Comparison of ENCODE assay signal across 9 mouse cellular contexts in genomic region chr1:35973386-35973785, GRCm38 (mm10).
DNase-seq lines count a peak whose midpoint lies in the region; ATAC-seq and TF ChIP-seq lines count a peak whose summit lies in the region.
"Had no signal": no experiment of that assay in that cellular context is flagged by ENCODE, and none has a peak within 500 bp of the region (broad histone marks: within the 10 kb centered on the region; RNA-seq: fewer than 3 reads in every experiment).

No protein-coding gene starts in this region.

- TF ChIP-seq POLR2A in spleen, adult 2 months (IDR thresholded peaks at IDR 0.05; ENCODE audit: low read depth, low read length): no peak
- TF ChIP-seq POLR2A in kidney, adult 2 months (IDR thresholded peaks at IDR 0.05; ENCODE audit: low read depth, low read length): no peak
- TF ChIP-seq POLR2A in small intestine, adult 2 months (IDR thresholded peaks at IDR 0.05; ENCODE audit: low read depth, low read length): no peak

- no peaks in the 10 kb centered on the region for H3K4me1 ChIP-seq in forebrain, embryonic 14.5 days (ENCODE audit: control insufficient read depth, insufficient read depth, low read length)
- H3K4me1 ChIP-seq in forebrain, embryonic 10.5 days: peaks cover 26% of the 10 kb centered on the region; the same call in 1 of the 2 replicates
- peaks cover 3% of the 10 kb centered on the region; the same call in 1 of the 2 replicates for H3K4me1 ChIP-seq in spleen, adult 2 months (ENCODE audit: control insufficient read depth, insufficient read depth, insufficient read length)
- no peaks in the 10 kb centered on the region for H3K4me1 ChIP-seq in kidney, adult 2 months (ENCODE audit: control insufficient read depth, insufficient read depth, low read length)
- H3K4me1 ChIP-seq in small intestine, adult 2 months (ENCODE audit: control insufficient read depth, insufficient read depth, insufficient read length, low read length): no peaks in the 10 kb centered on the region; the same call in 1 of the 2 replicates
- H3K4me1 ChIP-seq: neural tube, embryonic 12.5 days had no signal

- H3K9me3 ChIP-seq in forebrain, embryonic 14.5 days (replicated peaks; ENCODE audit: control insufficient read depth, low read length): no peaks in the 10 kb centered on the region
- H3K9me3 ChIP-seq in forebrain, embryonic 10.5 days: no peaks in the 10 kb centered on the region
- H3K9me3 ChIP-seq: neural tube, embryonic 12.5 days had no signal

- H3K36me3 ChIP-seq in forebrain, embryonic 14.5 days (ENCODE audit: control insufficient read depth, insufficient read depth, low read length): no peaks in the 10 kb centered on the region
- no peaks in the 10 kb centered on the region for H3K36me3 ChIP-seq in forebrain, embryonic 10.5 days (replicated peaks)
- no peaks in the 10 kb centered on the region for H3K36me3 ChIP-seq in spleen, adult 2 months (ENCODE audit: control insufficient read depth, insufficient read depth, low read length)
- no peaks in the 10 kb centered on the region for H3K36me3 ChIP-seq in kidney, adult 2 months (ENCODE audit: control insufficient read depth, insufficient read depth, low read length)
- no peaks in the 10 kb centered on the region for H3K36me3 ChIP-seq in small intestine, adult 2 months (ENCODE audit: control insufficient read depth, insufficient read depth, low read length)
- H3K36me3 ChIP-seq: neural tube, embryonic 12.5 days had no signal

- no peak overlapping the region for H3K9ac ChIP-seq in forebrain, embryonic 14.5 days (ENCODE audit: low read length)
- H3K9ac ChIP-seq: neural tube, embryonic 12.5 days had no signal

- 62% methylated on average over 9 of the region's 9 CpGs for WGBS in forebrain, embryonic 14.5 days
- 72% methylated on average over 9 of the region's 9 CpGs for WGBS in forebrain, embryonic 10.5 days
- 27% methylated on average over 9 of the region's 9 CpGs for WGBS in spleen, adult 2 months
- WGBS in kidney, adult 2 months: 37% methylated on average over 9 of the region's 9 CpGs
- WGBS in small intestine, adult 2 months: 67% methylated on average over 9 of the region's 9 CpGs

- H3K4me2 ChIP-seq in forebrain, embryonic 14.5 days (ENCODE audit: low read length): no peak overlapping the region
- H3K4me2 ChIP-seq: neural tube, embryonic 12.5 days had no signal

- TF ChIP-seq CTCF in spleen, adult 2 months (IDR thresholded peaks at IDR 0.05; ENCODE audit: extremely low read depth, insufficient read depth, insufficient read length, insufficient replicate concordance): no peak
- no peak for TF ChIP-seq CTCF in kidney, adult 2 months (conservative IDR thresholded peaks at IDR 0.05; ENCODE audit: insufficient read depth, insufficient read length, low read depth, low read length)
- no peak for TF ChIP-seq CTCF in small intestine, adult 2 months (IDR thresholded peaks at IDR 0.05; ENCODE audit: extremely low read depth, insufficient read length, insufficient replicate concordance, low read depth, low read length)

- H3K27me3 ChIP-seq in forebrain, embryonic 14.5 days (replicated peaks; ENCODE audit: control insufficient read depth, insufficient read depth, low read length): no peaks in the 10 kb centered on the region
- no peaks in the 10 kb centered on the region for H3K27me3 ChIP-seq in forebrain, embryonic 10.5 days (ENCODE audit: poor library complexity, severe bottlenecking)
- H3K27me3 ChIP-seq in spleen, adult 2 months (ENCODE audit: control insufficient read depth, insufficient read depth, low read length): no peaks in the 10 kb centered on the region
- no peaks in the 10 kb centered on the region for H3K27me3 ChIP-seq in kidney, adult 2 months (replicated peaks; ENCODE audit: control insufficient read depth, insufficient read depth, low read length)
- H3K27me3 ChIP-seq in small intestine, adult 2 months (ENCODE audit: control insufficient read depth, insufficient read depth, low read length): no peaks in the 10 kb centered on the region
- H3K27me3 ChIP-seq: neural tube, embryonic 12.5 days had no signal

- no peak for ATAC-seq in forebrain, embryonic 14.5 days

- H3K4me3 ChIP-seq in forebrain, embryonic 14.5 days (ENCODE audit: low read depth, low read length): no peak overlapping the region
- no peak overlapping the region for H3K4me3 ChIP-seq in forebrain, embryonic 10.5 days
- H3K4me3 ChIP-seq in spleen, adult 2 months (ENCODE audit: extremely low read depth, insufficient read depth, insufficient read length): no peak overlapping the region
- H3K4me3 ChIP-seq in kidney, adult 2 months (ENCODE audit: insufficient read depth, low read depth, low read length): no peak overlapping the region
- H3K4me3 ChIP-seq in small intestine, adult 2 months (ENCODE audit: low read depth, low read length): no peak overlapping the region
- H3K4me3 ChIP-seq: neural tube, embryonic 12.5 days had no signal

- no peak overlapping the region for H3K27ac ChIP-seq in forebrain, embryonic 14.5 days (ENCODE audit: low read depth, low read length)
- no peak overlapping the region for H3K27ac ChIP-seq in forebrain, embryonic 10.5 days
- H3K27ac ChIP-seq in spleen, adult 2 months (ENCODE audit: insufficient read depth, low read length): peak overlapping the region; percentile 47; the same call in 1 of the 2 replicates
- H3K27ac ChIP-seq in kidney, adult 2 months (ENCODE audit: insufficient read depth, low read depth, low read length): peak overlapping the region; percentile 18; the same call in 1 of the 2 replicates
- H3K27ac ChIP-seq in small intestine, adult 2 months (ENCODE audit: insufficient read depth, low read depth, low read length): peak overlapping the region; percentile 31; the same call in 1 of the 2 replicates
- H3K27ac ChIP-seq: neural tube, embryonic 12.5 days had no signal

- DNase-seq in forebrain, embryonic 14.5 days (ENCODE audit: low spot score): peak; percentile 54
- no peak for DNase-seq in forebrain, embryonic 10.5 days (ENCODE audit: extremely low spot score, low spot score)
- no peak for DNase-seq in spleen, adult 2 months (ENCODE audit: low read depth in 1 of 2, low spot score in 2 of 2)
- no peak for DNase-seq in spleen, postnatal 4 days (ENCODE audit: low spot score in 2 of 2)
- DNase-seq in kidney, adult 2 months: peak; percentile 60
- DNase-seq in thymus, postnatal 36 days: no peak
- no peak for DNase-seq in cerebellum, postnatal 25 days

Comparison
In these comparisons a context has a peak if more than half of its experiments do, and no peak if none do; other contexts are left out.
1. DNase-seq: peak in forebrain, embryonic 14.5 days (single experiment) and kidney, adult 2 months (single experiment); none in forebrain, embryonic 10.5 days (single experiment), spleen, adult 2 months (0 of 2), spleen, postnatal 4 days (0 of 2), thymus, postnatal 36 days (0 of 2) and cerebellum, postnatal 25 days (0 of 2).
2. H3K27ac ChIP-seq: peak in spleen, adult 2 months (single experiment), kidney, adult 2 months (single experiment) and small intestine, adult 2 months (single experiment); none in forebrain, embryonic 14.5 days (single experiment) and forebrain, embryonic 10.5 days (single experiment).